Mouse (Mus musculus): Measurements from ENCODE around the gene Tmem186. TPM values are rescaled to one million over a fixed set of nuclear protein-coding genes. Genes with fewer than 3 reads are reported as not detected.
A peak's percentile ranks its signal among the peaks of the same experiment; 100 is the strongest.

Tmem186 gene
- polyA plus RNA-seq (2015; fragmentation: Nextera tagmentation; extraction: Ambion mirVana) = 19.8 and 20.9 TPM in 2 replicates

DNA sequence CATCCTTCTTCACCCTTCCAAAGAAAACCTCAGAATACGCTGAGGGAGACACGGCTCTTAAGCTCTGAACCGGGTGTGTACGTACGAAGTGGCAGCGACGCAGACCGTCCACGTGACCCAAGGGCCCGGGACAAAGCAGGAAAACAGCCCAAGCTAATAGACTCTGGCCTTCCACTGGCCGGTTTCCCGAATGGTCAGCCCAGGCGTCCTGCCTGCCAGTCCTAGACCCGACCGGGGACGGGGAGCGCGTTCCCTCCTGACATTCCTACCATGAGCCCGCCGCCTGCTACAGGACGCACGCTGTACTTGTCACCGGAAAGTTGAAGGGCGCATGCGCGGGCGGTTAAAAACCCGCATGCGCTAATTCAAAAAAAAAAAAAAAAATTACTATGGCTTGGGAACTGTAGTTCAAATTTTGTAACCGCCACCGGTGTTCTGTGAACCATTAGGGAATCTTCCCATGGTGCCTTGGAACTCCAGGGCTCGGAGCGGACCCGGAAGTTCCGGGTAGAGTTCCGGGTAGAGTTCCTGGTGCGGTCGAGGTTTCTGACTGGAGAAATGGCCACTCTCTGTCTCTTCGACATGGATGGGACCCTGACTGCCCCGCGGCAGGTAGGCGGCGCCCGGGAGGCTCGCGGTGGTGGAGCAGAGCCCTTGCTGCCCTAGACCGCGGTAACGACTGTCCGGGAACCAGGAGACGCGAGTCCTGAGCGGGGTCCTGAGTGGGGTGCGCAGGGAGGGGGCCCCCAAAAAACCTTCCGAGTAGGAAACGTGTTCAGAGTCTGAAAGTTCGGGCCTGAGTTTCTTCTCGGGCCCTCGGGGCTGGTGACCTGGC, at the start of gene Tmem186, which contains the start of gene Pmm2:
Tmem186 (minus strand) TSS at position 496 of the 835 bp plus-strand sequence.
Pmm2 (plus strand) TSS at position 458 of the 835 bp plus-strand sequence.
- H3K27me3 ChIP-seq = no peaks in the 10 kb centered on the region

GRCm38 (mm10) chr16:8686871-8687535, 49.5 kb upstream of the Tmem186 start:
- peaks cover 53% of the 10 kb centered on the region for H3K36me3 ChIP-seq
- H3K4me1 ChIP-seq = no peaks in the 10 kb centered on the region
- 80% methylated on average over 11 of the region's 11 CpGs for WGBS
- H3K9me3 ChIP-seq (replicated peaks) = no peaks in the 10 kb centered on the region
- no peak overlapping the region for H3K4me3 ChIP-seq (replicated peaks)
- H3K4me2 ChIP-seq = no peak overlapping the region
- ATAC-seq (replicated peaks; ENCODE audit: low FRiP score) = peak; percentile 76
- no peak overlapping the region for H3K9ac ChIP-seq
- H3K27ac ChIP-seq = no peak overlapping the region
- no peaks in the 10 kb centered on the region for H3K27me3 ChIP-seq

More for the DNA sequence above, at the start of gene Tmem186, which contains the start of gene Pmm2:
- Histone ChIP-seq H3K4me3 (replicated peaks) (peak within 1 kb of the TSS; percentile 73), H3K9me3 (replicated peaks) (no peaks in the 10 kb centered on the region), H3K9ac (peak within 1 kb of the TSS; percentile 87), H3K4me1 (peaks cover 23% of the 10 kb centered on the region), H3K4me2 (peak within 1 kb of the TSS; percentile 87), H3K36me3 (peaks cover 38% of the 10 kb centered on the region), H3K27ac (peak within 1 kb of the TSS; percentile 93)
- peak; percentile 89 for ATAC-seq (replicated peaks; ENCODE audit: low FRiP score)
- under 1% methylated on average over 59 of the region's 59 CpGs for whole genome bisulfite sequencing

- peaks cover 46% of the 10 kb centered on the region for H3K36me3 ChIP-seq
- no peak overlapping the region for H3K9ac ChIP-seq
- no peak overlapping the region for H3K27ac ChIP-seq
- H3K9me3 ChIP-seq (replicated peaks) = no peaks in the 10 kb centered on the region
- ATAC-seq (replicated peaks; ENCODE audit: low FRiP score) = peak; percentile 52
- no peaks in the 10 kb centered on the region for H3K4me1 ChIP-seq
- H3K27me3 ChIP-seq = no peaks in the 10 kb centered on the region
- H3K4me3 ChIP-seq (replicated peaks) = no peak overlapping the region
- 55% methylated on average over 7 of the region's 7 CpGs for WGBS
- H3K4me2 ChIP-seq = no peak overlapping the region
These were observed 48.8 kb upstream of the Tmem186 start for GRCm38 (mm10) chr16:8686121-8686870.

- no peak overlapping the region for H3K9ac ChIP-seq
- 55% methylated on average over 4 of the region's 4 CpGs for WGBS
- no peak for ATAC-seq (replicated peaks; ENCODE audit: low FRiP score)
These were observed 47.6 kb upstream of the Tmem186 start for GRCm38 (mm10) chr16:8685087-8685486.

DNA sequence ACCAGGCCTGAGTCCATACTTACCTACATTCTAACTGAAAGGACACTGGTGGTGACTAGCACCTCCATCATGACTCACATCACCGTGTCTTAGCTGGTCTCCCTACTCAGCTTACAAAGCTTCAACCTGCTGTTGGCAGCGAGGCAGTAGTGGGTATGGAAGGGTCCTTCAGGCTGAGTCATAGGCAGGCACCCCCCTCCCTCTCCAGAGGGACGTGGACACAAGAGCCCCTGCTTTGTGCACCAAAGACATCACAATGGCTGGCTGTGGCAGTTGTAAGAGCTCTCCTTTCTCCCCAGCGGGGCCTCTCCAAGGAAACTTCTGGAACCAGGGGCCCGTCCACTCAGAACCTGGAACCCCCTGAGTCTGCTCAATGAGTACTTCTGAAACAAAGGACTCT, 43.0 kb upstream of the Tmem186 start, which contains the start of gene Gm5767:
Gm5767 (plus strand) TSS at position 301 of the 400 bp plus-strand sequence.
- Histone ChIP-seq H3K9ac (no peak within 1 kb of the TSS), H3K36me3 (no peaks in the 10 kb centered on the region), H3K4me3 (replicated peaks) (no peak within 1 kb of the TSS), H3K27ac (no peak within 1 kb of the TSS), H3K4me2 (no peak within 1 kb of the TSS), H3K27me3 (no peaks in the 10 kb centered on the region), H3K9me3 (replicated peaks) (no peaks in the 10 kb centered on the region), H3K4me1 (no peaks in the 10 kb centered on the region)
- ATAC-seq (replicated peaks; ENCODE audit: low FRiP score) = no peak
- 86% methylated on average over 5 of the region's 5 CpGs for WGBS

More at GRCm38 (mm10) chr16:8685087-8685486, 47.6 kb upstream of the Tmem186 start:
- Histone ChIP-seq H3K36me3 (peaks cover 34% of the 10 kb centered on the region), H3K4me2 (no peak overlapping the region), H3K27ac (no peak overlapping the region), H3K27me3 (no peaks in the 10 kb centered on the region), H3K9me3 (replicated peaks) (no peaks in the 10 kb centered on the region), H3K4me1 (no peaks in the 10 kb centered on the region), H3K4me3 (replicated peaks) (no peak overlapping the region)

DNA sequence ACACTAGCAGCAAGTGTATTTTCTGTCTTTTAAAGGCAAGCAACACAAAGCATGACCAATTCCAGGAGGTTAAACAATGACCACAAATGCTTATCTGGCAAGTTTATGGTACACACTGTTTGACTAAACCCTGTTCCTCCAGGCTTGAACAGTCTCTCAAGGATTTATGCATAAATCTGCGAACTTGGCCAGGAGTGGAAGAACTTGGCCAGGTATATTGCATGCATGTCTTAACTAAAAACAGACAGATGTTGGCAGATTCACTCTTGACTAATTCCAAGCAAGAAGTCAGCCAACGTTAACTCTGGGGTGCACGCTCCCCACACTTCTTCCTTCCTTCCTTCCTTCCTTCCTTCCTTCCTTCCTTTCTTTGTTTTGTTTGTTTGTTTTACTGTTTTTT, 42.3 kb upstream of the Tmem186 start:
- H3K4me1 ChIP-seq = no peaks in the 10 kb centered on the region
- ATAC-seq (replicated peaks; ENCODE audit: low FRiP score) = no peak
- no peaks in the 10 kb centered on the region for H3K9me3 ChIP-seq (replicated peaks)
- no peak overlapping the region for H3K4me2 ChIP-seq
- H3K27me3 ChIP-seq = no peaks in the 10 kb centered on the region
- H3K27ac ChIP-seq = no peak overlapping the region
- 75% methylated on average over 3 of the region's 3 CpGs for WGBS
- H3K9ac ChIP-seq = no peak overlapping the region
- H3K36me3 ChIP-seq = no peaks in the 10 kb centered on the region
- no peak overlapping the region for H3K4me3 ChIP-seq (replicated peaks)

DNA sequence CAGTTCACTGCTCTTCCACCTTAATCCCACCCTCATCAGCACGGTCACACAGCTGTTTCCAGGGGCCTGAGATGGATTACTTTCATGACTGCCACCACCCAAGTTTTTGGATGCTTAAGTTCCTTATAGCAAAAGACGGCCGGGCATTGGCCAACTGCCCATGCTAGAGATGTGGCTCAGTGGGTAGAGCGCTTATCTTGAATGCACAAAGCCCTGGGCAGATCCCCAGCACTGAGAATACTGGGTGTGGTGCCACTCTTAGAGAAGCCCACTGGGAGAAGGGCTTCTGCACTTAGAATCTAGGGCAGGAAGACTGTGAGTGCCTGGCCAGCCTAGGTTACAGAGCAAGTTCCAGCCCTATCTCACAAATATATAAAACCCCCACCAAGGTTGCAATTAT, 41.2 kb upstream of the Tmem186 start:
- Histone ChIP-seq H3K4me2 (no peak overlapping the region), H3K36me3 (no peaks in the 10 kb centered on the region), H3K9ac (no peak overlapping the region), H3K4me1 (peaks cover 3% of the 10 kb centered on the region; the same call in 1 of the 2 replicates), H3K4me3 (replicated peaks) (no peak overlapping the region), H3K27ac (no peak overlapping the region), H3K9me3 (replicated peaks) (no peaks in the 10 kb centered on the region), H3K27me3 (0 out of 2 replicates have a peak, but pooled peaks cover 2% of the 10 kb centered on the region)
- ATAC-seq (replicated peaks; ENCODE audit: low FRiP score) = no peak
- 88% methylated on average over 4 of the region's 4 CpGs for WGBS

- no peak overlapping the region for H3K4me3 ChIP-seq (replicated peaks)
- no peak overlapping the region for H3K27ac ChIP-seq
- no peaks in the 10 kb centered on the region for H3K9me3 ChIP-seq (replicated peaks)
- ATAC-seq (replicated peaks; ENCODE audit: low FRiP score) = no peak
- peaks cover 3% of the 10 kb centered on the region; the same call in 1 of the 2 replicates for H3K4me1 ChIP-seq
- WGBS = 46% methylated on average over 5 of the region's 5 CpGs
- H3K9ac ChIP-seq = no peak overlapping the region
- H3K4me2 ChIP-seq = no peak overlapping the region
- H3K36me3 ChIP-seq = no peaks in the 10 kb centered on the region
- peaks cover 6% of the 10 kb centered on the region for H3K27me3 ChIP-seq
These were observed 40.5 kb upstream of the Tmem186 start for GRCm38 (mm10) chr16:8678035-8678434.

- Histone ChIP-seq H3K9me3 (replicated peaks) (no peaks in the 10 kb centered on the region), H3K4me2 (no peak overlapping the region), H3K27ac (no peak overlapping the region), H3K27me3 (peaks cover 10% of the 10 kb centered on the region), H3K4me3 (replicated peaks) (no peak overlapping the region), H3K36me3 (no peaks in the 10 kb centered on the region), H3K4me1 (peaks cover 12% of the 10 kb centered on the region; the same call in 1 of the 2 replicates), H3K9ac (no peak overlapping the region)
- ATAC-seq (replicated peaks; ENCODE audit: low FRiP score) = no peak
- 50% methylated on average over 4 of the region's 4 CpGs for WGBS
These were observed 39.3 kb upstream of the Tmem186 start for GRCm38 (mm10) chr16:8676800-8677199.

- H3K27ac ChIP-seq = no peak overlapping the region
- peaks cover 10% of the 10 kb centered on the region for H3K27me3 ChIP-seq
- no peak overlapping the region for H3K4me3 ChIP-seq (replicated peaks)
- no peaks in the 10 kb centered on the region for H3K9me3 ChIP-seq (replicated peaks)
- H3K9ac ChIP-seq = no peak overlapping the region
- no peak overlapping the region for H3K4me2 ChIP-seq
- no peak for ATAC-seq (replicated peaks; ENCODE audit: low FRiP score)
- no peaks in the 10 kb centered on the region for H3K36me3 ChIP-seq
- peaks cover 16% of the 10 kb centered on the region; the same call in 1 of the 2 replicates for H3K4me1 ChIP-seq
- WGBS = 78% methylated on average over 2 of the region's 2 CpGs
These were observed 38.7 kb upstream of the Tmem186 start for GRCm38 (mm10) chr16:8676228-8676627.

GRCm38 (mm10) chr16:8675559-8675958, 38.0 kb upstream of the Tmem186 start:
- 78% methylated on average over 8 of the region's 8 CpGs for WGBS

More at GRCm38 (mm10) chr16:8675559-8675958, 38.0 kb upstream of the Tmem186 start:
- Histone ChIP-seq H3K9ac (no peak overlapping the region), H3K36me3 (no peaks in the 10 kb centered on the region), H3K4me3 (replicated peaks) (no peak overlapping the region), H3K9me3 (replicated peaks) (no peaks in the 10 kb centered on the region), H3K4me1 (peaks cover 22% of the 10 kb centered on the region), H3K27me3 (peaks cover 10% of the 10 kb centered on the region), H3K27ac (no peak overlapping the region), H3K4me2 (no peak overlapping the region)
- no peak for ATAC-seq (replicated peaks; ENCODE audit: low FRiP score)

Data from kidney, embryonic 15.5 days (tissue).